Mouse (Mus musculus): ENCODE measurements at regions not wholly inside any gene's neighbourhood (a gene's known extent, or its start where the extent isn't known, plus 50 kb on each side); places are given as distances from the start of the nearest gene placed in this dataset.

DNA sequence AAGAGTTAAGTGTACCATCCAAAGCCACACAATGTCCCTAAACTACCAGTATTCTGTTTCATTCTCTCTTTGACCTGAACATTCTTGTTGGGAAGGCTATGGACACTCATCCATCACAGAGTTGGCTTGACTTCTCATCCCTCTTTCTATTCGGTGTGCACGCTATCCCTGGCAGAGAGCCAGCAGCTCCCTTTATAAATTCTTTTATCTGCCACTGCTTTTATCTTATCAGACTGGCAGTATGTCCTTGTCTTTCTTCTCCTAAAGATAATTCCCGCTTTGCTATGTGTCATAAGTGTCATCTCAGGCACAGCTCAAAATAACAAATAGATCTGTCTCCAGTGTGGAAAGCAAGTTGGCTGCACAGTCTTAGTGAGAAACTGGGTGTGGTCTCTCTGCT lies 106.6 kb upstream of the Lipc start:
- TF ChIP-seq POLR2A (IDR thresholded peaks at IDR 0.05; ENCODE audit: low read depth, low read length) (no peak), CTCF (IDR thresholded peaks at IDR 0.05; ENCODE audit: extremely low read depth, insufficient read depth, insufficient read length, insufficient replicate concordance) (no peak)
